Comparison of ENCODE assay signal across 13 mouse cellular contexts in the genomic region with DNA sequence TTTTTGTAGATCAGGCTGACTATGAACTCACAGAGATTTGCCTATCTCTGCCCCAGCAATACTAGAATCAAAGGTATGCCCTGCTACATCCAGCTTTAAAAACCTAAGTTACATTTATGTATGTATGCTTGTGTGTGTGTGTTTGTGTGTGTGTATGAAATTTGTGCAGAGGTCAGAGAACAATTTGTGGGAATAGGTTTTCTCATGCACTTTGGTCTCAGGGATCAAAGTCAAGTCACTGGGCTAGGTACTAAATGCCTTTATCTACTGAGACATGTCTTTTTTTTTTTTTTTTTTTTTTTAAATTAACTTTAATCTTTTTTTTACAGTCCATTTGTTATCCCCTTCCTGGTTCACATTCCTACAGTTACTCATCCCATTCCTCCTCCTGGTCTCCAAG.
"Had no signal": no experiment of that assay in that cellular context is flagged by ENCODE, and none has a peak within 500 bp of the region (broad histone marks: within the 10 kb centered on the region; RNA-seq: fewer than 3 reads in every experiment).

No protein-coding gene starts in this region.

- H3K27ac ChIP-seq: kidney, postnatal 0 days; limb, embryonic 12.5 days; limb, embryonic 15.5 days; liver, embryonic 13.5 days had no signal

- H3K4me2 ChIP-seq: limb, embryonic 12.5 days; limb, embryonic 15.5 days; liver, embryonic 13.5 days; midbrain, embryonic 11.5 days had no signal

- H3K9me3 ChIP-seq: limb, embryonic 12.5 days; limb, embryonic 15.5 days; liver, embryonic 13.5 days had no signal

- DNase-seq: left cerebral cortex, postnatal 4 days; liver, embryonic 13.5 days; lung, adult 2 months; lung, postnatal 14 days; lung, postnatal 4 days; midbrain, embryonic 14.5 days; thymus, adult 2 months; thymus, postnatal 14 days; thymus, postnatal 4 days had no signal

- H3K4me3 ChIP-seq: limb, embryonic 12.5 days; limb, embryonic 15.5 days; liver, embryonic 13.5 days had no signal

- H3K9ac ChIP-seq: limb, embryonic 12.5 days; limb, embryonic 15.5 days; liver, embryonic 13.5 days had no signal

- H3K36me3 ChIP-seq: limb, embryonic 12.5 days; limb, embryonic 15.5 days; liver, embryonic 13.5 days had no signal
